Mouse (Mus musculus) cerebellum, adult 9-11 months (tissue): ENCODE measurements around the gene Epb41l5.

Source experiments
- DNase-seq: peaks from one replicate; pipeline ENCODE4 v3.0.0; 2022

Epb41l5 gene

DNA sequence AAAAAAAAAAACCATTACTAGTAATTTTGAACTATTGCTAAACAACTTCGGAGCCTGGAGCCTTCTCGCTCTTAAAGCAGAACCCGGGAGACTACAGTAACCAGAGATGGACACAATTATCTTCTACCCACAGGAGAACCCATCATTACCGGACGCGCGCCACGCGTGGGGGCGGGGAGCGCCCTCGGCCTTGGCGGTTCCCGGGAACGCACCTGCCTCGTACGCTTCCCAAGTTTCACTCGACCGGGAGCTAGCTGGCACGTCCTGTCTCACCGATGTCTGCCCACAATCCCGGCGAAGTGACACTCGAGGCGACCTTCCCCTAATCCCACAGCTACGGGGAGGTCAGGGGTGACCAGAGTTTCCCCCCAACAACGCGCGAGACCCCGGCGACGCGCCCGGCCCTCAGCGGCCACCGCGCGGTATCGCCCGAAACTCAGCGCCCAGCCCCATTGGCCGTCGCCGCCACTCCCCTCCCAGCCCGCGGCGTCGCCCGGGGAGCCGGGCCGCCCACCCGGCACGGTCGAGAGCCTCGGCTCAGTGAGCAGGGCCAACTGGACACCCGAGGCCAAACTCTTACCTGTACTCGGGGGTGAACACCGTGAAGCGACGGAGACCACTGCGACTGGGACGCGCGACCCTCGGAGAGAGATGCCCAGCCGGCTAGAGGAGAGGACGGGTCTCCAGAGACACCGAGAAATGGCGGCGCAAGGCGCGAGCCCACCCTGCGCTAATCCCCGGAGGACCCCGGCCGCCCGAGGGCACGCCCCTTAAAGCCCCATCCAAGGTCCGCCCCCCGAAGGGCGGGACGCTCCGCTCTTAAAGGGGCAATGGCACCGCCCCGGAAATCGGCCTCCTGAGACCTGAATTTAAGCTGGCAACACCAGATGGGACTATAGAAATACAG is at the start of gene Epb41l5:
Epb41l5 (minus strand) TSS at position 796 of the 907 bp plus-strand sequence.
- peak; percentile 72 for DNase-seq

DNA sequence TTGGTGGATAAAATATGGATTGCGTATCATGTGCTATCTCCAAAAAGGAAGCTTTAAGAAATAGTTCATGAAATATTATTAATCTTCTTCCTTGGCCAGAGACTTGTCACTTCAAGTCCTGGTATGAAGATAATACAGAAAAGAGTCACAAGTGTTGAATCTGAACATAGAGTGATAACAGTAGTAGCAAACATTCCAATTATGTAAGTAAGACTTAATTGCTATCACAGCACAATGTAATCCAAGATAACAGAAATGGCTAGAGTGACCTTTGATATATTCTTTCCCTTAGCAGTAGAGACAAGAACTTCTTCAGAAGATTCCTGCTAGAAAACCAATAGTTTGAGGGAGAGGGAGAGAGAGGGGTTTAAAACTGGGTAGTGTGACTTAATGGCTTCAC is 48.1 kb upstream of the Epb41l5 start:
- DNase-seq: no peak

DNA sequence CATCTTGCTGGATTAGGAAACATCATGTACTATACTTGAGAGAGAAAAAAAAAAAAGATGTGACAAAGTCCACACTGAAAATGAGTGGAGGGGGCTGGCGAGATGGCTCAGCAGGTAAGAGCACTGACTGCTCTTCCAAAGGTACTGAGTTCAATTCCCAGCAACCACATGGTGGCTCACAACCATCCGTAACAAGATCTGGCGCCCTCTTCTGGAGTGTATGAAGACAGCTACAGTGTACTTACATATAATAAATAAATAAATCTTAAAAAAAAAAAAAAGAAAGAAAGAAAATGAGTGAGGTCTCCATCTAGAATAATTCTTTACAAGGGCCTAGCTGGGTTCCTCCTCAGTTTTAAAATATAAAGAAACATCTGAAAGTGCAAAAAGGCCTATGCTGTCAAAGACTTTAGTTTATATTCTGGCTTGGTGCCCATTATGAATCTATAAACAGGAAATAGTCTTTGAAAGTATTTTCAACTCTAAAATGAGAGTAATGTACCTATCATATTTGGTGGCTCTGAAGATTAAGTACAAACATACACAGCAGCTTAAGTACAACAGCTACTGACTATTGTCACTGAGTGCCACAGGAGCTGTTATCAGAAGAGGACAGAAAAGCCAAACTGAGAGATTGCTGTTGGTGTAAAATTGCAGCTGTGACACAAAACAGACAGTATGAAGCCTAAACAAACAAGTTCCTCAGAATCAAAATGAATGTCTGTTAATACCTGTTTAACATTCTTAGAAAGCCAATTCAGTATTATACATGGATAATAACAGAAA is 37.2 kb upstream of the Epb41l5 start:
- DNase-seq: no peak

DNA sequence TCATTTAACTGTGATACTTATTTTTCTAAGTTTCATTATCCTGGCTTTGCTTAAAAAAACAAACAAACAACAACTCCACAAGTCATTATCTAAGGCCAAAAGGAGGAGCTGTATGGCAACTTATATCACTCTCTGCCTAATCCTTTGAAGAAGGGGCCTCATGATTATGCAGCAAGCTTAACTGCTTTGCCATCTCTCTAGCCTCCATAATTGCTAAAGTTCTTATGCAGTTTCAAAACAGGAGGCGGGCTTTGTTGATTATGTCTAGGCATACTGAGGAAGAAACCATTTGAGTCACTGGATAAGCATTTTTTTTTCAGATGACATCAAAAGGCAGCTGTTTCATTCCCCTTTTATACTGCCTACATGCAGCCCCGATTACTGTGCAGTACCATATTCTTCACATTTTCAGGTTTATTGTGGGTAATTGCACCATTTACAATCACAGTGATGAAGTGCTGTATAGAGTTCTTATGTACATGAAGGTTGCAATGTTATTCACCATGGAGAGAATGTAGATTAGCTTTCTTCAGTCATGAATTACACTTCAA is 32.9 kb upstream of the Epb41l5 start:
- no peak for DNase-seq

DNA sequence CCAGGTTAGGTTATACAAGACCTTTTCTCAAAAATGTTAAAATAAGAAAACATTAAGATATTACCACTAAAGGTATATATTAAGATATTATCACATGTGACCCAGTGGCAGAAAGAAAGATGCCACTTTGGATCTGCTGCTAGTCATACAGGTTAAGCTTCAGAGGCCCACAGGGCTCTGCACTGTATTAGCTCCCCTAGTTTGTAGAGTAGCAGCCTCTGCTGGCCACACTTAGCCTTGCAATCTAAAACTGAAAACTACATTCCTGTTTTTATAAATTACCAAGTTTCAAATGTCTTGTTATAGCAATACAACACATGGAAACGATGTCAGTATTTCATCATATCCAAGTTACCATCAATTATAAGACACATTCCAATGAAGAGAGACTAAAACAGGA is 26.2 kb upstream of the Epb41l5 start:
- no peak for DNase-seq

DNA sequence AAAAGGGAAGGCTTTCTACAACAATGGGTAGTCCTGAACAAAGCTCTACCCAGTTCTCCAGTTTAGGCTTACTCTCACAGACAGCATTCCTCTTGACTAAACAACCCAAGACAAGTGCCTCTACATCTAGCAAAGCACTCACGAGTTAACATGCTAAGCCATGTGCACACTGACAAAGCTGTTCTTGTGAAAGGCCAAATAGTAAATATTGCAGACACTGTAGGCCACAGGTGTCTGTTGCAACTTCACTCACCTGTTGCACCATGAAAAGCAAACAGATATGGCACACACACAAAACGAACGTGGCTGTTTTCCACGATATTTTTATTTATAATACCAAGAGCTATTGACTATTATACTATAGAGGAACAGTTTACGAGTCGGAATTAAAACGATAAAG is 18.1 kb upstream of the Epb41l5 start:
- DNase-seq: no peak

DNA sequence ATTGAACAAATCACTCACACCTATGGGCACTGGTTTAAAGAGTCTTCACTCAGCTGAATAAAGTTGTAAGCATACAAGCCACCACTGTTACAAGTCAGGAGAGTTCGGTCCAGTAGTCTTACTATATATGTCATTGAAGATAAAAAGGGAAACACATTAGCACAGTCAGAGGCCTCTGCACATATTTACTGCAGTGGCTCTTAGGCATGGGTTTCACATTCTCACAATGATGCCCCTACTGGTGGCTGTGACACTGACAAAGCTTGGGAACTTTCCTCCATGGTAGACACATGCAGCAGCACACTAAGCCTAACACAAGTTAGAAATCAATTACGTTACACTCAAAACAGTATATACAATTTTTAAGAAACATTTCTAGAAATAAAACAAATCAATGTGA is 5.5 kb upstream of the Epb41l5 start:
- DNase-seq: no peak

DNA sequence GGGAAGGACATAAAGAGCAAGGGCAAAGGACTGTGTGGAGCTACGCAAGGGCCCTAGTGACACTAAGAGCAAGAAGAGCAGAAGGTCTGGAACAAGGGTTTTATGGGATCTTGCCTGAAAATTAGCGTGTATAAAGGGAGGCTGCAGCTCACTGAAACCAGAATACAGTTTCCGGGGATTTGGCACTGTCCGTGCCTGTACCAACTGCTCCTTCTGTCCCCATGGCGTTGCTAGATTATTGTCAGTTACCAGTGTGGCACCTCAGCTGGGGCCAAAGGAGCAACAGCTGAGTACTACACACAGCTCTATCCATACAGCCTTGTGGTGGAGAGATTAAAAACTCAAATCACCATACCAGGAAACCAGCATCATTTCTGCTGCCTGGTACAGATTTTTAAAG is 1.6 kb upstream of the Epb41l5 start:
- DNase-seq: peak; percentile 40

DNA sequence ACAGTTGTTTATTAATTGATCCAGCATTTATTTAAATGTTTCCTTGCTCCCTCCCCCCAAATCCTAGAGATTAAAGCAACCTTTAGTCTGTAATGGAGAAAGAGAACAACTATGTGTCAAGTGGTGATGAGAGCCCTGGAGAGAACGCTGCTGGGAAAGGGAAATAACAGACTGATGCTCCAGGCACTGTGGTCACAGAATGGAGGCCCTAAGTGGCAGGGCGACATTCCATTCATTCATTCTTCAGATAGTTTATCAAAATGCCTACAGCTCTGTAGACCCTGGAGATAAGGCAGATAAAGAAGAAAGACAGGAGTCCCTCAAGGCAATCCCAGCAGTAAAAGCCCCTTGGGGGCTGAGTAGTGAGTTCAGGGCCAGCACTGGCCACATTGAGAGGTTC is 827 bp upstream of the Epb41l5 start:
- DNase-seq: no peak

DNA sequence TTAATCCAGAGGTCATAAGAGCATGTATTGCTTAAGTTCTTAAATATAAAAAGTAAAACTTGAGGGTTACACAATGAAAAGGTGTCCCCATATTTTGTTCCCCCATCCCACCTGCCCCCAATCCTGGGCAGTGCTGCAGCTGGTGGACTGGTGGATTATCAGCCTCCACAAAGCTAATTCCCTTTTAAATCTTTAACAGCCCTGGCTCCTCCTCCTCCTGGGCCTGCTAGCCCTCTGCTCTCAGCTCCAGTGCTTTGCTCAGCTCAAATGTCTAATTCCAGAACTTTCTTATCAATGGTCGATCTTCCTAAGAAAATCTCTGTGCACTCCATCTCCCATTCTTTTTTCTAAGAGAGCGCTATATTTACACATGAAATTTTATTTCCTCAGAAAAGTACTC is 2.4 kb downstream of the Epb41l5 start:
- no peak for DNase-seq

DNA sequence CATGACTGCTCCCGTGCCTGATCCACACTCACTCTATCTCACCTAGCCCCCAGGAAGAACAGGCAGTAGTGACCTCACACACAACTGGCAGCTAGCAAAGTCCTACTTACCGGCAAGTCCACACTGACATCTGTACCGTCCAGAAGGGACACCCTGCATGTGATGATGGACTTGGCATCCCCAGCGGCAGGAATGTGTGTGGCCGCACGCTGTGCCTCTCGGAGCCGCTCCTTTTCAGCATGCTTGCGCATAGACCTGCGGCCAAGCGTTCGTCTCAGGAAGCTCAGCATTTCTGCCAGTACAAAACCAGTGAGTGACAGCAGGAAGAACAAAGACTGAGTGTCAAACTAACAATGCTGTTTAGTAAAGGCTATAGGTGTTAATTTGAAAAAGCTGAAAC is 6.4 kb downstream of the Epb41l5 start:
- no peak for DNase-seq

DNA sequence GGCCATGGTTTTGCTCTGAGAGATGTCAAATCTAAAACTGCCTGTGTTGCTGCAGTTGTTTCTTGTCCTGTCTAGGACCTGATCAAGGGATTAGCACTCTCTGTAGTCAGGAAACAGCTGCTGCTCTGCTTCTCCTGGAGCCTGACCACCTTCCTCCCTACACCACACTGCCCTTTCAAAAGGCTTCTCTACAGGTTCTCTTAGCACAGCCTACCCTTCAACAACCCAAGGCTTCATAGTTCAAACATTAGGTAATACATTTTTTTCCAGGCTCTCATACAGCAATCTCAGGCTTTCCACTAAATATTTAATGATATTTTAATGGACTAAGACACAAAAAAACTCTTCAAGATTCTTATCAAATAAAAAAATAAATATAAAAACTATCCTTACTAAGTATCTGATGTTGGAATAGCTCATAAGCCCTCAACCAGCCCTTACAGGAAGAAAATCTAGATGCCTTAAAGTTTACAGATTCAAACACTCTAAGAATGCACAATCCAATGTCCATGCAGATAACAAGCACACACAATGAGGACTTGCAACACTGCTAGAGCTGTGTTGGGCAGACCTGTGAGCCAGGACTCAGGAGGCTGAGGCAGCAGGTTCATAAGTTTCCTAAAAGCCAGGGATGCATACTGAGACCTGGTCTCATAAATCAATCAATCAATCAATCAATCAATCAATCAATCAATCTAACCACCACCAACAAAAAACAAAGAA is 7.5 kb downstream of the Epb41l5 start:
- DNase-seq: no peak

DNA sequence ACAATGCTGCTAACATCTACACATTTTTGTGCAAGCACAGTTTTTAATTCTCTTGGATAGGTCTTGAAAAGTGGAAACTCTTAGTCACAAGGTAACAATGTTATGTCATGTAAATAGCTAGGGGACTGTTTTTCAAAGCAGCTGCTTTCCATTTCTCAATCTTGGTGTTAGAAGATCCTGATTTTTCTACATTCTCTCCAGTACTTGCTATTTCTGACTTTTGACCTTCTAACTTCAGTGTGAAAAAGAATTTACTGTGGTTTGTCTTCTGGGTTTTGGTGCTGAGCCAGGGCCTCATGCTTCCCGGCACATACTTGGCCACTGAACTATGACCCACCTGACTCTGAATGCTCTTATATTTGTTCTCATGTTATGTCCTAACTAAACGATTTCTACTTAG is 8.8 kb downstream of the Epb41l5 start:
- DNase-seq: no peak

DNA sequence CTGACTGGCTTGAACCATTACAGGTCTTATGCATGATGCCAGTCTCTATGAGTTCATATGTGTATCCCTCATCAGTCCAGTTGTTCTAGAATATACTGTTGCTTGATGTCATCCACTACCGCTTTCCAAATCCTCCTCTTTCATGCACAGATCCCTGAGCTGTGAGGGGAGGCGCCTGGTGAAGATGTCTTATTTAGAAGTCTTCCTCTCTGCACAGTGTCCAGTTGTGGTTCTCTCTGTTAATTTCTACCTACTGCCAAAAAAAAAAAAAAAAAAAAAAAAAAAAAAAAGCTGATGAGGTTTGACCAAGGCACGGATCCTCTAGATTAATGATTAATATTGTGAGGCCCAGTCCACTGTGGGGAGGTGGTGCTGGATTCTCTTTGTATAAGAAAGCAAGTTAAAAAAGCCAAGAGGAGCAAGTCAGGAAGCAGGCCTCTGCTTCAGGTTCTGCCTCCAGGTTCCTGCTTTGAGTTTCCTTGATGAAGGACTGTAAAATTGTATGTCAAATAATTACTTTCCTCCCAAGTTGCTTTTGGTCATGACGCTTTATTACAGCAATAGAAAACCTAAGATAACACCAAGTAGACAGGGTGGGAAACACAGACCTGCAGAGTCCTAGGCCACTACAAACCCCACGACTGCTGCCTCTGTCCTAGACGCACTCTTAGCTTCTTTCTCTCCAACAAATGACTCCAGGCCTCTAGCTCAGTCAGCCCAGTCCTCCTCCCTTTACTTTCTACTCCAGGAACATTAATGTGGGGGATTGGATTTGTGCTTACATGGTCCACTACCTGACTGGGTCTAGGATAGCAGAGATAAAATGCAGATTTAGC is 11.4 kb downstream of the Epb41l5 start:
- no peak for DNase-seq

DNA sequence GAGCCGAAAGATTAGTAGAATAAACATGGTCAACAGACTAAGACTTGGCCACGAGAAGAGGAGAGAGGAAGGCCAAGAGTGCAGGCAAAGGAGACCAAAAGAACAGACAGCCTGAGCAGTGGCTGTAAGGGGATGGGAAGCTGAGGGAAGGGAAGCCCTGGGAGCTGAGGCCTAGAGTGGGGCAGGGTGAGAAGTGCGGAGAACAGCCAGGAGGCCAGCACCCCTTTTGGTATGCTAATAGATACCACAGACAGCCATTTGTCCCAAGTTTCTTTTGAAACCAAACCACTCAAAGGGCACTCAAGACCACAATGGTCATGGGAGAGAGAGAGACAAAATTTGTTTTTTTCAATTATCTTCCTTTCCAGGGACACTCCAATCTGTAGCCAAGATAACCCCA is 14.1 kb downstream of the Epb41l5 start:
- DNase-seq: no peak

DNA sequence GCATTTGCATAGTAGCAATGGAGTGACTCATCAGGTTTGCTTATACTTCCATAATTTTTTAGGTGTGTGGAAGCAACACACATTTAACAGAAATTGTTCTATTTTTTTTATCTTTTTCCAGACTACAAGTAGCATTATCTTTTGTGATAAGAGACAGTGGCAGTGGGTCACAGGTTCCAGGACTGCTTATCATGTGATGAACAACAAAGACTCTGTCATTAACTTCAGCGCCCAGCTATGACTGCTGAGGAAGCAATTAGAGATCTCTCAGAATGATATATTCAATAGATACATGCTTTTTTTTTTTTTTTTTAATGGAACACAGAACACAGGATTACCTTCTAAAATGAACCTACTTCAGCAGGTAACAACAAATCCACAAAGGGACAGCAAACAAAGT is 18.4 kb downstream of the Epb41l5 start:
- DNase-seq: no peak

DNA sequence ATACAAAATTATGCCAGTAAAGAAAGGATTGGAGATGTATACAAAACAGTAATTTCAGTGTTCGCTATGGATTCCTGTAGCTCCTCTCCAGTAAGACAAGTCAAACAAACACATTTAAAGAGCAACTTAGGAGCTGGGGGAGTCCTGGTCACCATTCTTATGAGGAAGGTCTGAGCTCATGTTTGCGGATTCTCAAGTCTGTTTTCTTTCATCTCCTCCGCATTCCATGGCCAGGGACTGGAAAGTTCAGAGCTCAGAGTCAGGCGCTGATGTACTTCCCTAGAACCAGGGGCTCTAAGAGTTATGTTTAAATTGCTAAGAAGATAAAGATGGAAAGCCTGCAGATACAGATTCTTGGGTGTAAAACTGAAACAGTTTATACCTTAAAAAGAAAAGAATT is 22.0 kb downstream of the Epb41l5 start:
- no peak for DNase-seq

DNA sequence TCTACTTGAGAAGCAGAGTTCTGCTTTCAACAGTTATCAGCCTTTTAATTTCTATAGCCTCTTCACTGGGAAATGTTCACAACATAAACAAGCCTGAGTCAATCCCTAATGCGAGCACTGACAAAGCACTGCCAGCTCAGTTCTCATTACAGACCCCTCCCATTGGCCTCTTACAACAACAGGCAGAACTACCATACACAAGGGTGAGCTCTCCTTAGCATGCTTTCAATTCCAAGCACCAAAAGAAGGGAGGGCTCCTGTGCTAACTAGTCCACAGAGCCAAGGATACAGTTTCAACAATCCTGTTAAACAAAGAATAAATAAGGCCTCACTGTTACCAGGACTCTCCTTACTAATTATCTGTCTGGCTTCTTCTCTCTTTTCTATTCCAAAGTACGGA is 24.4 kb downstream of the Epb41l5 start:
- DNase-seq: no peak

DNA sequence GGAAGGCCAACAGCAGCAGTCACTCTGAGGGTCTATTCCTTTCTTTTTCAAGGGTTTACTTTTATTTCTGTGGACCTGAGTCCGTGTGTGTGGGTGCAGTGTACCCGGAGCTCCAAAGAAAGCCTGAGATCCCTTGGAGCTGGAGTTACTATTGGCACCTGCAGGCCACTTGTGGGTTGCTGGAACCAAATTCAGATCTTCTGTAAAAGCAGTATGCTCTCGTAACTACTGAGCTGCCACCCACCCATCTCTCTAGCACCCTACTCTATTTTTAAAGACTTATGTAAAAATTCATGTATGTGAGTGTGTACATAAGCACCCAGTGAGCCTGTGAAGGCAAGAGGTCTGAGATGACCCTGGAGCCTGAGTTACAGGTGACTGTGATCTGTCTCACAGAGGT is 43.4 kb downstream of the Epb41l5 start:
- DNase-seq: no peak

DNA sequence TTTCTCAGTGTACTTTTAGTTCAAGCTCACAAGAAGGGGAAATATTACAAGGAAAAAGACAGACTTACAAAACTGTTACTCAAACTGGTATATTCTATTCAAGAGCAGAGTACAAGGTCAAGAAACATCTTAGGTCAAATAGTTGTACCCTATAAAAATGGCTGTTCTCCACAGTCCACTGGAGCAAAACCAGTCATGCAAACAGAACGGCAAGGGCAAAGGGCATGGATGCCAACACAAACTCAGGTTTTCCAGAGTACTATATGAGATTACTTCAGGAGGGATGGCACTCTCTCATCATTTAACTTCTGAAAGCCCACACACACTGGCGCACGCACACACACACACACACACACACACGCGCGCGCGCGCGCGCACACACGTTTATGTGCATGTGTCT is 46.4 kb downstream of the Epb41l5 start:
- DNase-seq: no peak

DNA sequence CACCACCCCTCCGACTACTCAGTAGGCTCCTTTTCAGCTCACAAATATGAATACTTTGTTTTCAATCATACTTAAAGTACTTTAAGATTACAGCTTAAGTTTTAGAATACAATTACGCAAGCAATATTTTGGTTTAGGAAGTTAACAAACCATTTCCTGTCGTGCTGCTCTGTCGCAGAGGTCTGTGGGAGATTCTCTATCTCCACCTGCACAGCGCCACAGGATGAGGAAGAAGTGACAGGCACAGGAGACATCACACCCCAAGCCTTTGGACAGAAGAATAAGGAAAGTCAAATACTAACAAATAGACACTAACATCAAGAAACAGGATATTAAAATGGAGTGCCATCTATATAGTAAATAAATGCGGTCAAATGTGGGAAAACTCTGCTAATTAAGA is 49.9 kb downstream of the Epb41l5 start:
- DNase-seq: no peak

DNA sequence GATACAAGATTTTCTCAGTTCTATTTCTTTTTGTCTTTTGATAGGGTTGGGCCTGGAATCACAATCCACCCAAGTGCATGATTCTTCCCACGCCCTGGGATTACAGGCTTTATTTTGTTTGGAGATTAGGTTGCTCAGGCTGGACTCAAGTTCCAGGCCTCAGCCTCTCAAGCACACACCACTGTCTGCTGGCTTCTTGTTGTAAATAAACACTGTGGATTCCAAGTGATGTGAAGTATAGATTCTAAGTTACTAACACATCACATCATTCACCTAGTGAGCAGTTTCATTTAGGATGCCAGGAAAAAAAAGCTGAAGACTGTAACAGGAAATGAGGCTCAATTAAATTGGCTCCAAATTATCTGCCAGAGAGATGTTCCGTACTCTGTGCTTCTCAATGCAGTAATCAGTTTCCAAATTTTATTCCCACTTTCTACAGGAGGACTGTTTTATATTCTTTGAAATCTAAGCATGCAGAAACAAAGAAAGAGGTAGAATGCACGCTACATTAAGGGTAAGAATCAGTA is 51.8 kb downstream of the Epb41l5 start:
- DNase-seq: no peak
